Mouse (Mus musculus) heart, embryonic 10.5 days (tissue): ENCODE data around the gene Gm3739. TPM values are rescaled to one million over a fixed set of nuclear protein-coding genes. Genes with fewer than 3 reads are reported as not detected.
"Not testable (repeated sequence)": the region's sequence is repeated elsewhere in the genome, so short reads cannot be mapped to it uniquely, and the experiment has no call there.

ENCODE experiments used
- DNase-seq: peaks from one replicate; pipeline ENCODE4 v3.0.0-alpha.2; 2017; ENCODE audit warnings: low spot score
- H3K27ac ChIP-seq: fragments of 300-500 bp; sonication (generic); 2 replicates; pipeline ENCODE4 v1.5.1; 2016; ENCODE audit warnings: mild to moderate bottlenecking
- H3K27me3 ChIP-seq: fragments of 300-500 bp; sonication (generic); 2 replicates; pipeline ENCODE4 v1.6.1; 2016; ENCODE audit warnings: mild to moderate bottlenecking; ENCODE audit not compliant: poor library complexity, insufficient read depth, severe bottlenecking
- H3K36me3 ChIP-seq: fragments of 300-500 bp; sonication (generic); 2 replicates; pipeline ENCODE4 v1.6.1; 2016; ENCODE audit warnings: mild to moderate bottlenecking, moderate library complexity
- H3K4me1 ChIP-seq: fragments of 300-500 bp; sonication (generic); 2 replicates; pipeline ENCODE4 v1.6.1; 2016; ENCODE audit warnings: mild to moderate bottlenecking
- H3K4me3 ChIP-seq: fragments of 300-500 bp; sonication (generic); 2 replicates; pipeline ENCODE4 v1.5.1; 2016; ENCODE audit warnings: mild to moderate bottlenecking, moderate library complexity
- H3K9me3 ChIP-seq: fragments of 300-500 bp; sonication (generic); 2 replicates; pipeline ENCODE4 v1.6.1; 2016; ENCODE audit warnings: mild to moderate bottlenecking, moderate library complexity
- WGBS: fragments of 180-500 bp; shearing (Covaris S2); methylation state at CpG from one replicate; pipeline ENCODE4 v1.1.7; 2016; 5-methylcytosine and 5-hydroxymethylcytosine counted together
- polyA plus RNA-seq: library from polyadenylated mRNA; unstranded; fragments of >200 nt; fragmentation: Nextera tagmentation; extraction: Ambion mirVana; gene quantifications from 2 replicates; pipeline ENCODE4 v1.2.1, GENCODE M21; 2016

The Gm3739 gene
- 2.1 and 2.6 TPM in 2 replicates for polyA plus RNA-seq

GRCm38 (mm10) chr14:7314661-7315060 is at the start of gene Gm3739:
Gm3739 (minus strand) TSS chr14:7315049.
- Histone ChIP-seq H3K27ac (peak within 1 kb of the TSS; percentile 83), H3K4me3 (peak within 1 kb of the TSS; percentile 61)
- not testable (repeated sequence) for H3K27me3 ChIP-seq, H3K9me3 ChIP-seq, H3K4me1 ChIP-seq, DNase-seq, H3K36me3 ChIP-seq
- 0% methylated on average over 12 of the region's 35 CpGs for WGBS

- not testable (repeated sequence) for DNase-seq
Measured at GRCm38 (mm10) chr14:7332295-7332694, 17.4 kb upstream of the Gm3739 start, which contains the start of gene Gm5797. Gm5797 (minus strand) TSS chr14:7332395.

GRCm38 (mm10) chr14:7315093-7315492 is 244 bp upstream of the Gm3739 start:
- H3K9me3 ChIP-seq, H3K4me1 ChIP-seq, H3K36me3 ChIP-seq, H3K27me3 ChIP-seq: not testable (repeated sequence)
- H3K27ac ChIP-seq = peak overlapping the region; percentile 83
- peak; percentile 86 for DNase-seq
- WGBS = 0% methylated on average over 18 of the region's 19 CpGs
- H3K4me3 ChIP-seq = peak overlapping the region; percentile 61

More at GRCm38 (mm10) chr14:7332295-7332694, 17.4 kb upstream of the Gm3739 start, which contains the start of gene Gm5797:
- no CpG with 5 or more reads among the region's 1 CpGs for WGBS
- H3K9me3 ChIP-seq, H3K36me3 ChIP-seq, H3K27ac ChIP-seq, H3K4me3 ChIP-seq, H3K4me1 ChIP-seq, H3K27me3 ChIP-seq: not testable (repeated sequence)

GRCm38 (mm10) chr14:7264614-7265013 is 50.2 kb downstream of the Gm3739 start, which contains the start of gene Gm3727:
Gm3727 (minus strand) TSS chr14:7264714.
- not testable (repeated sequence) for DNase-seq, H3K9me3 ChIP-seq

More at GRCm38 (mm10) chr14:7264614-7265013, 50.2 kb downstream of the Gm3739 start, which contains the start of gene Gm3727:
- H3K4me1 ChIP-seq, H3K36me3 ChIP-seq, H3K4me3 ChIP-seq, H3K27ac ChIP-seq, H3K27me3 ChIP-seq: not testable (repeated sequence)
- 63% methylated on average over 3 of the region's 3 CpGs for WGBS

Other genes starting within 250 kb of the Gm3739 start
- gene Gm3696, start 214.4 kb downstream of the Gm3739 start, polyA plus RNA-seq = 0.72 and 1.3 TPM in 2 replicates
- not detected in 2 replicates for gene Gm6676, start 189.6 kb downstream of the Gm3739 start, polyA plus RNA-seq
- 4.3 and 4.4 TPM in 2 replicates for gene Gm3512, start 140.5 kb downstream of the Gm3739 start, polyA plus RNA-seq
- not detected in 2 replicates for gene Gm16434, start 120.5 kb downstream of the Gm3739 start, polyA plus RNA-seq
- gene Gm3727, start 50.3 kb downstream of the Gm3739 start, polyA plus RNA-seq = not detected in 2 replicates
- not detected in 2 replicates for gene Gm5797, start 17.3 kb upstream of the Gm3739 start, polyA plus RNA-seq
- not detected in 2 replicates for gene Gm8374, start 50.1 kb upstream of the Gm3739 start, polyA plus RNA-seq
- not detected in 2 replicates for gene Gm3755, start 135.9 kb upstream of the Gm3739 start, polyA plus RNA-seq
- 1.5 and 2.0 TPM in 2 replicates for gene Gm3752, start 168.7 kb upstream of the Gm3739 start, polyA plus RNA-seq